Mouse (Mus musculus) neural tube, embryonic 14.5 days (tissue): ENCODE measurements at regions not wholly inside any gene's neighbourhood (a gene's known extent, or its start where the extent isn't known, plus 50 kb on each side); places are given as distances from the start of the nearest gene placed in this dataset.

ENCODE experiments used
- ATAC-seq: fragments of 200-750 bp; cut with Nextera tagmentation; 2 replicates; pipeline ENCODE4 v1.8.0; 2017; ENCODE audit warnings: low read depth, mild to moderate bottlenecking, moderate TSS enrichment, moderate library complexity
- H3K27ac ChIP-seq: fragments of 300-500 bp; sonication (generic); 2 replicates; pipeline ENCODE4 v1.5.1; 2014; ENCODE audit warnings: low read depth, mild to moderate bottlenecking, control low read depth, low read length, moderate library complexity, mixed read lengths
- H3K27me3 ChIP-seq: fragments of 300-500 bp; sonication (generic); 2 replicates; pipeline ENCODE4 v1.6.1; 2014; ENCODE audit warnings: low read length; ENCODE audit not compliant: control insufficient read depth, insufficient read depth
- H3K36me3 ChIP-seq: fragments of 300-500 bp; sonication (generic); 2 replicates; pipeline ENCODE4 v1.6.1; 2014; ENCODE audit warnings: low read length, mixed read lengths; ENCODE audit not compliant: control insufficient read depth, insufficient read depth
- H3K4me1 ChIP-seq: fragments of 300-500 bp; sonication (generic); 2 replicates; pipeline ENCODE4 v1.6.1; 2014; ENCODE audit warnings: low read length; ENCODE audit not compliant: control insufficient read depth, insufficient read depth
- H3K4me2 ChIP-seq: fragments of 300-500 bp; sonication (generic); 2 replicates; pipeline ENCODE4 v1.6.1; 2014; ENCODE audit warnings: mild to moderate bottlenecking, low read depth, low read length, control low read depth
- H3K4me3 ChIP-seq: fragments of 300-500 bp; sonication (generic); 2 replicates; pipeline ENCODE4 v1.5.1; 2014; ENCODE audit warnings: low read depth, low read length, control low read depth, mixed read lengths
- H3K9ac ChIP-seq: fragments of 300-500 bp; sonication (generic); replicated peaks from 2 replicates; pipeline ENCODE4 v1.6.1; 2014; ENCODE audit warnings: low read depth, mild to moderate bottlenecking, control low read depth, low read length, mixed read lengths
- H3K9me3 ChIP-seq: fragments of 300-500 bp; sonication (generic); 2 replicates; pipeline ENCODE4 v1.6.1; 2016; ENCODE audit warnings: low read length; ENCODE audit not compliant: control insufficient read depth
- WGBS: fragments of 180-500 bp; shearing (Covaris S2); extraction: QIAGEN DNeasy Blood & Tissue Kit; methylation state at CpG from one replicate; pipeline ENCODE4 v1.1.7; 2014; 5-methylcytosine and 5-hydroxymethylcytosine counted together

DNA sequence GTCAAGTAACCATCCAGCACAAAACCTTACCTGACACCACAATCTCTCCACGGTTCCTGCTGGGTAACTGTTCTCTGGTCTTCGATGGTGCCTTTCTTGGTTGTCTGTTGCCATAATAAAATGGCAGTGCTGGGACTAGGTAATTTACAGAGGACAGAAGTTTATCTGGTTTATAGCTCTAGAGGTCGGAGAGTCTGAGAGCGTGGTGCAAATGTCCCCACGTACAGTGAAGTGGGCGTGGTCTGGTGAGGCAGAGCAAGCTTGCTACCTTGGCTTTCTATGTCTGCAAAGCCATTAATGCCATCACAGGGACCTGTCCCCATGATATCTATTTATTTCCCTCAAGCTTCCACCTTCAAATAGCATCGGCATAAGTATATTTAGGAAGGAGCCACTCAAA is 223.0 kb downstream of the Opa1 start:
- Histone ChIP-seq H3K4me2 (no peak overlapping the region), H3K9ac (no peak overlapping the region), H3K9me3 (no peaks in the 10 kb centered on the region), H3K4me3 (no peak overlapping the region), H3K4me1 (no peaks in the 10 kb centered on the region), H3K27ac (no peak overlapping the region), H3K36me3 (no peaks in the 10 kb centered on the region), H3K27me3 (no peaks in the 10 kb centered on the region)
- no peak for ATAC-seq
- 89% methylated on average over 7 of the region's 7 CpGs for WGBS

- no peak overlapping the region for H3K27ac ChIP-seq
- WGBS, result 53% methylated on average over 6 of the region's 6 CpGs
- no peak for ATAC-seq
- no peaks in the 10 kb centered on the region for H3K36me3 ChIP-seq
- H3K9me3 ChIP-seq, result no peaks in the 10 kb centered on the region
- H3K4me2 ChIP-seq, result no peak overlapping the region
- H3K4me3 ChIP-seq, result no peak overlapping the region
- no peaks in the 10 kb centered on the region for H3K27me3 ChIP-seq
- H3K4me1 ChIP-seq, result no peaks in the 10 kb centered on the region
- H3K9ac ChIP-seq, result no peak overlapping the region
These were observed 223.5 kb downstream of the Opa1 start for GRCm38 (mm10) chr16:29802603-29803002.

- no peak overlapping the region for H3K27ac ChIP-seq
- no peak overlapping the region for H3K9ac ChIP-seq
- no peaks in the 10 kb centered on the region for H3K9me3 ChIP-seq
- H3K36me3 ChIP-seq, result no peaks in the 10 kb centered on the region
- H3K27me3 ChIP-seq, result no peaks in the 10 kb centered on the region
- H3K4me2 ChIP-seq, result no peak overlapping the region
- H3K4me1 ChIP-seq, result peaks cover 1% of the 10 kb centered on the region; the same call in 1 of the 2 replicates
- 58% methylated on average over 5 of the region's 5 CpGs for WGBS
- ATAC-seq, result no peak
- H3K4me3 ChIP-seq, result no peak overlapping the region
These were observed 228.7 kb downstream of the Opa1 start for GRCm38 (mm10) chr16:29807859-29808258.

DNA sequence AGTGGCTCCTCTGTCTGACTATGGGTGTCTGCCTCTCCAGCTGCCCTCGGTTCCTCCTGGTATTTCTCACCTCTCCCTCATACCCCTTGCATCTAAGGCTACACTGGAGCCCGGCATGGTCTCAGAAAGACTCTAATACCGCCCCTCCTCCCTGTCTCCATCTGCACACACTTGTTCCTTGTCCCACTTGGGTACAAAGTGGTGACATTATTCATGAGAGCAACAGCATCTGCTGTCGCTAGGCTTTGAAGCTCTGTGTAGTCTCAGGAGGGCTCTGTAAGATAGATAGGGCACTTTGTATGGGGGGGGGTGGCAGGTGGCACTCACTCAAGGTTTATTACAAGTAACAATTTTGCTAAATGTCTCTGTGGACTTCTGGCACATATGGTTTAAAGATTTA is 229.7 kb downstream of the Opa1 start:
- Histone ChIP-seq H3K4me1 (peaks cover 7% of the 10 kb centered on the region; the same call in 1 of the 2 replicates), H3K36me3 (no peaks in the 10 kb centered on the region), H3K27me3 (no peaks in the 10 kb centered on the region), H3K9me3 (no peaks in the 10 kb centered on the region), H3K9ac (no peak overlapping the region), H3K4me3 (no peak overlapping the region), H3K27ac (no peak overlapping the region), H3K4me2 (no peak overlapping the region)
- WGBS, result 39% methylated on average over 4 of the region's 4 CpGs
- peak; percentile 36; the same call in 1 of the 2 replicates for ATAC-seq

DNA sequence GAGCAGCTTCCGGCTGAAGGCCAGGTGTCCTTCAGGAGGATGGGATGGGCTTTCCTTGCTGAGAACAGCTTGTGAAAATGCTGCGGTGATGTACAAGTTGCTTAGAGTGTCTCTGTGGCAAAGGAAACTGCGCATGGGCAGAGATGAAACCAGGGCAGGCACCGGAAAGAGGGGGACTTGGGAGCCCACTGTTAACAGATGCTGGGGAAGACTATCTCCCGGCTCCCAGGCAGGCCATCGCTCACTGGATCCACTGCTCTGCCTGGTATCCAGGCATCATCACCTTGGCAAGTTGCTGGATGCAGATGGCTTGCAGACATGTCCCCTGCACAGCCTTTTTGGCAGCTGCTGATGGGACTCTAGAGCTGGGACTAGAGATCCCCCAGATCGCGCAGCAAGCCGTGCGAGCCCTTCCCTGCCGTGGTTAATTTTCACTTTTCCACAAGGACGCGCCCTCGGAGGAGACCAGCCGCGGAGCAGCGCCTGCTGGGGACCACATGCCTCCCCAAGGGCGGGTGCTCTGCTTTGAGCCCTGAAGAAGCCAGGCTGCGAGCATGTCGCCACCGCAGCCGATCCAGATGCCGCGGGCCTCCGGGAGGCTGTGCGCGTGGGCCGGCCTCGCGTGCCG is 234.4 kb downstream of the Opa1 start:
- H3K4me2 ChIP-seq, result peak overlapping the region; percentile 99
- no peaks in the 10 kb centered on the region for H3K9me3 ChIP-seq
- H3K9ac ChIP-seq, result peak overlapping the region; percentile 94
- H3K4me3 ChIP-seq, result peak overlapping the region; percentile 57
- no peaks in the 10 kb centered on the region for H3K27me3 ChIP-seq
- H3K4me1 ChIP-seq, result peaks cover 12% of the 10 kb centered on the region; the same call in 1 of the 2 replicates
- ATAC-seq, result peak; percentile 74
- H3K27ac ChIP-seq, result peak overlapping the region; percentile 88
- WGBS, result 3% methylated on average over 31 of the region's 31 CpGs
- H3K36me3 ChIP-seq, result no peaks in the 10 kb centered on the region

GRCm38 (mm10) chr16:29814039-29814438 is 234.9 kb downstream of the Opa1 start:
- peak overlapping the region; percentile 88 for H3K27ac ChIP-seq

DNA sequence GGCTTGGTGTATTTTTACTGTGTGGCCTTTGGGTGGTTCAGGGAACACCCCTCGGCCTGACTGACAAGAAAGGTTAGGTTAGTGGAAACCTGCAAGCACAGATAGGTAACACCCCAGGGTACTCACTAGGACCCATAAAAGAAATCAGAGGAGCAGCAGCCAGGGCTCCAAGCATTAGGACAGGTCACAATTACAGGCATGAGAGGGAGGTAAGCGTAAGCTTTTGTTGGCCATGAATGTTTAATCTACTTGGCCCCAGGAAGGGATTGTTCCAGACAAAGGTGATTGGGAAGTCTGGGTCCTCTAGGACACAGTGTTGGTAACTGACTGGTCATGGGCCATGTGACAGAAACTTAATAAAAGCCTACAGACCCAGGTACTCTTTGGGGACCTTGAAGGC is 235.5 kb downstream of the Opa1 start:
- Histone ChIP-seq H3K9ac (no peak overlapping the region), H3K27ac (no peak overlapping the region; the same call in 1 of the 2 replicates), H3K4me3 (no peak overlapping the region), H3K4me2 (peak overlapping the region; percentile 99; the same call in 1 of the 2 replicates), H3K27me3 (no peaks in the 10 kb centered on the region), H3K9me3 (no peaks in the 10 kb centered on the region), H3K36me3 (no peaks in the 10 kb centered on the region), H3K4me1 (peaks cover 12% of the 10 kb centered on the region; the same call in 1 of the 2 replicates)
- WGBS, result 81% methylated on average over 2 of the region's 2 CpGs
- no peak for ATAC-seq

More at GRCm38 (mm10) chr16:29814039-29814438, 234.9 kb downstream of the Opa1 start:
- H3K4me2 ChIP-seq, result peak overlapping the region; percentile 99
- ATAC-seq, result peak; percentile 86
- H3K27me3 ChIP-seq, result no peaks in the 10 kb centered on the region
- peak overlapping the region; percentile 94 for H3K9ac ChIP-seq
- WGBS, result 2% methylated on average over 32 of the region's 32 CpGs
- H3K4me3 ChIP-seq, result peak overlapping the region; percentile 57
- peaks cover 12% of the 10 kb centered on the region; the same call in 1 of the 2 replicates for H3K4me1 ChIP-seq
- H3K36me3 ChIP-seq, result no peaks in the 10 kb centered on the region
- no peaks in the 10 kb centered on the region for H3K9me3 ChIP-seq

DNA sequence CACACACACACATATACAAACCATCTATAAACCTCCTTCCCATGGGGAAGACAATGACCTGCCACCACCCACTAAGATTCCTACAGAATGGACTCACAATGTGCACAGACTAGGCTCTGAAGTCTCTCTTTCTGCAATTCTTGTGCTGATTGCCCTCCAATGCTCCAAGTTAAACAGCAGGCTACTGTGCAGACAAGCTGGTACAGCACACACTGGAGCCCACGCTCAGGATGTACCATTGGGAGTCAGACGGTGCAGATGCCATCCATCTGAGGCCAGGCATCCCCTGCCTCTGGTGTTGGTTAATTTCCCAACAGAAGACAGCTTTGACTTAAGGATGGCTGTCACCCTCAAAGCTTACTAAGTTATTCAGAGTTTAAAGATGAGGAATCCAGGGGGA is 236.1 kb downstream of the Opa1 start:
- Histone ChIP-seq H3K4me3 (no peak overlapping the region), H3K4me2 (no peak overlapping the region), H3K4me1 (peaks cover 12% of the 10 kb centered on the region; the same call in 1 of the 2 replicates), H3K27ac (no peak overlapping the region), H3K27me3 (no peaks in the 10 kb centered on the region), H3K9me3 (no peaks in the 10 kb centered on the region), H3K9ac (no peak overlapping the region), H3K36me3 (no peaks in the 10 kb centered on the region)
- ATAC-seq, result no peak
- 31% methylated on average over 2 of the region's 2 CpGs for WGBS

- Histone ChIP-seq H3K9ac (no peak overlapping the region), H3K36me3 (no peaks in the 10 kb centered on the region), H3K27ac (no peak overlapping the region), H3K4me3 (no peak overlapping the region), H3K9me3 (no peaks in the 10 kb centered on the region), H3K27me3 (no peaks in the 10 kb centered on the region), H3K4me1 (peaks cover 12% of the 10 kb centered on the region; the same call in 1 of the 2 replicates), H3K4me2 (no peak overlapping the region)
- no peak for ATAC-seq
- WGBS, result 90% methylated on average over 10 of the region's 10 CpGs
These were observed 236.7 kb downstream of the Opa1 start for GRCm38 (mm10) chr16:29815632-29816337.
